Mouse (Mus musculus) CD4-positive naive resting alpha-beta T cell, adult 57 days (primary cell): ENCODE data around the gene Hist1h3h. TPM values are rescaled to one million over a fixed set of nuclear protein-coding genes. Genes with fewer than 3 reads are reported as not detected.

Experiments
- total RNA-seq: library from RNA; stranded (reverse); gene quantifications from one replicate; pipeline ENCODE4 v1.2.4, GENCODE M21; 2023

Hist1h3h gene
- 99.8 TPM for total RNA-seq

DNA sequence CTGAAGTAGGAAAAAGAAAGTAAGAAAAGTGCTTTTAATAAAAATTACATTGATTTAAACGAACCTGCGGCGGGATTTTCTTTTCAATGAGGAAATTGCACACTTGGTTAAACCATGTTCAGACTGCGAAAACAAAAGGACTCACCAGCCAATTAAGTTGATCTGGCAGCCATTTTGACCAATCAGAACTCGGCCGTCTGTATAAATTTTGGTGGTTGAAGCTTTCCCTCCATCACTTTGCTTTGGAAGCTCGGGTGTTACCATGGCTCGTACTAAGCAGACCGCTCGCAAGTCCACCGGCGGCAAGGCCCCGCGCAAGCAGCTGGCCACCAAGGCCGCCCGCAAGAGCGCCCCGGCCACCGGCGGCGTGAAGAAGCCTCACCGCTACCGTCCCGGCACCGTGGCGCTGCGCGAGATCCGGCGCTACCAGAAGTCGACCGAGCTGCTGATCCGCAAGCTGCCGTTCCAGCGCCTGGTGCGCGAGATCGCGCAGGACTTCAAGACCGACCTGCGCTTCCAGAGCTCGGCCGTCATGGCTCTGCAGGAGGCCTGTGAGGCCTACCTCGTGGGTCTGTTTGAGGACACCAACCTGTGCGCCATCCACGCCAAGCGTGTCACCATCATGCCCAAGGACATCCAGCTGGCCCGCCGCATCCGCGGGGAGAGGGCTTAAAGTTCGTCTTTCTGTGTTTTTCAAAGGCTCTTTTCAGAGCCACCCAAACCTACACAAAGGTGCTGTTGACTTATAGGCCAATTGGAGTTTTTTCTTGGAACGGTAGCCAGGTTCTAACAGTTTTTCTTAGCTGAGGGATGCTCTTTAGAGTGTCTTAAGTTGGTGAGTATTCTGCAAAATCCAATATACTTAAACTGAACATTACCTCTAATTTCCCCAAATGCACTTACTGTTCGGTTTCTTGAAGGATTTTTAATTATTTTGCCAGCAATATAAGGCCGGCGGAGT is at the start of gene Hist1h3h:
Hist1h3h (plus strand) TSS at position 263 of the 961 bp plus-strand sequence.

DNA sequence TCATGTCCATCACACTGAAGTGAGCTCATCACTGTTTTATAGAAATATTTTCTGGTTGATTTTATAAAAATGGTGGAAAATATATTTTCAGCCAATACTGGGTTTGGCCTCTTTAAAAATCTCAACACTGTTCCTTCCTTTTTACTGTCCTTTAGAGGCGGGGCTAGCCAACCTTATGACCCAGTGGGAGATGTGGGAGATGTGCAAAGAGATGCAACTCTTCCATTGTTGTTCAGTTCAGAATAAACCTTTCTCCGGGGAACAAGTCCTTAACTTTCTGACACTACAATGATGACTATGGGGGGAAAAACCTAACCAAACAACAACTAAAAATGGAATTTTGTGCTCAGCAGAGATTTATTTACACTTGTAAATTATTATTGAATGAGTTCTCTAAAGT is 40.2 kb upstream of the Hist1h3h start, which contains the start of gene Olfr1360:
Olfr1360 (minus strand) TSS at position 101 of the 400 bp plus-strand sequence.

GRCm38 (mm10) chr13:21697811-21698210 is 19.6 kb upstream of the Hist1h3h start, which contains the start of gene Olfr1359:
TSS of gene Olfr1359 (plus strand) at chr13:21698111.

DNA sequence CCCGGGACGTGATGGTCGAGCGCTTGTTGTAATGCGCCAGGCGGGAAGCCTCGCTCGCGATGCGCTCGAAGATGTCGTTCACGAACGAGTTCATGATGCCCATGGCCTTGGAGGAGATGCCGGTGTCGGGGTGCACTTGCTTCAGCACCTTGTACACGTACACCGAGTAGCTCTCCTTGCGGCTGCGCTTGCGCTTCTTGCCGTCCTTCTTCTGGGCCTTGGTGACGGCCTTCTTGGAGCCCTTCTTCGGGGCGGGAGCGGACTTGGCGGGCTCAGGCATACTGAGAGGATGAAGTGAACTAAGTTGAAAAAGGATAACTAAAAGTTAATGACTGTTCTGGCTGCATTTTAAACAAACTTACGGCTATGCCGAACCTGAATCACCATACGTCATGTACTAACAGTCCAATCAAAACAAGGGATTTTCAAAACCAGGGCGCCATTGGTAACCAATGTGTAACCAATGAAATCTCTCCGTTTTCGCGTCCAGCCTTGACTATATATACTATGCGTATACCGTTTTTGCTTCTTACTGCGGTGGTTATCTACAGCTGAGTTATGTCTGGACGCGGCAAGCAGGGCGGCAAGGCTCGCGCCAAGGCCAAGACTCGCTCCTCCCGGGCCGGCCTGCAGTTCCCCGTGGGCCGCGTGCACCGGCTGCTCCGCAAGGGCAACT is 1.5 kb upstream of the Hist1h3h start, which contains the start of the genes Hist1h2bl and Hist1h2ai:
Hist1h2bl (minus strand) TSS at position 280 of the 676 bp plus-strand sequence.
Hist1h2ai (plus strand) TSS at position 559 of the 676 bp plus-strand sequence.

GRCm38 (mm10) chr13:21721757-21722372 is 4.4 kb downstream of the Hist1h3h start, which contains the start of gene Hist1h2bm:
TSS of gene Hist1h2bm (plus strand) at chr13:21722044.

GRCm38 (mm10) chr13:21734906-21735767 is 17.7 kb downstream of the Hist1h3h start, which contains the start of gene Hist1h4j:
TSS of gene Hist1h4j (plus strand) at chr13:21735064.

DNA sequence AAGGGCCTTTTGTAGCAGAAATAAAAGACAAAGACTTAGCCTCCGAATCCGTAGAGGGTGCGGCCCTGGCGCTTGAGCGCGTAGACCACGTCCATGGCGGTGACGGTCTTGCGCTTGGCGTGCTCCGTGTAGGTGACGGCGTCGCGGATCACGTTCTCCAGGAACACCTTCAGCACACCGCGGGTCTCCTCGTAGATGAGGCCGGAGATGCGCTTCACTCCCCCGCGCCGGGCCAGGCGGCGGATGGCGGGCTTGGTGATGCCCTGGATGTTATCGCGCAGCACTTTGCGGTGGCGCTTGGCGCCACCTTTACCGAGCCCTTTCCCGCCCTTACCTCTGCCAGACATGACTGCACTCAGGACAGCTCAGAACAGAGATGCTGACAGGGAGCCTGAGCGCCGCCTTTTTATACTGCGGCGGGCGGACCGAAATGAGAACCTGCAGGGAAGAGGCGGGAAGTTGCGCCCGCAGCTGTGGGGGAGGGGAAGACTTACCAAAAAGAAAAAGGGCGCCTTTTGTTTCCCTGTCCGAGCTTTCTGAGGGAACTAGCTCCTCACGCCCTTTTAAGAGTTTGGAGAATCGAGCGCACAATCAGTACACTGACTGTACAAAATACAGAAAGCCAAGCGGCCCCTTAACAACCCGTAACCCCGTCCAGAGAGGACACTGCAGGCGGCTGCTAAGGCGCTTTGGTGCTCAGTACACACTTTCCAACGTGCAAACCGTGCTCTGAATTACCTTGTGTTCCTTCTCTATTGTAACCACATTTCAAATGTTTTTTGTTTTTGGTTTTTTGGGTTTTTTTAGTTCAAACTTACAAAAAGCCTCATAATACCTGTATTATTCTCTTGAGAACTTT is 32.9 kb downstream of the Hist1h3h start, which contains the start of gene Hist1h4k:
Hist1h4k (minus strand) TSS at position 347 of the 859 bp plus-strand sequence.

GRCm38 (mm10) chr13:21753524-21754285 is 36.2 kb downstream of the Hist1h3h start, which contains the start of the genes Hist1h2ak and Hist1h2bn:
TSS of gene Hist1h2ak (minus strand) at chr13:21753827.
TSS of gene Hist1h2bn (plus strand) at chr13:21754123.

Other genes starting within 250 kb of the Hist1h3h start
- gene Nkapl, start 249.2 kb upstream of the Hist1h3h start, total RNA-seq, result not detected
- not detected for gene Zkscan4, start 238.8 kb upstream of the Hist1h3h start, total RNA-seq
- not detected for gene Gm10065, start 238.2 kb upstream of the Hist1h3h start, total RNA-seq
- 5.1 TPM for gene AK157302, start 222.4 kb upstream of the Hist1h3h start, total RNA-seq
- gene Gm11273, start 216.2 kb upstream of the Hist1h3h start, total RNA-seq, result 17.7 TPM
- 9.6 TPM for gene Zkscan8, start 186.5 kb upstream of the Hist1h3h start, total RNA-seq
- not detected for gene Olfr1366, start 174.9 kb upstream of the Hist1h3h start, total RNA-seq
- not detected for gene Olfr1535, start 157.8 kb upstream of the Hist1h3h start, total RNA-seq
- not detected for gene Olfr1364, start 135.9 kb upstream of the Hist1h3h start, total RNA-seq
- not detected for gene Olfr1362, start 103.6 kb upstream of the Hist1h3h start, total RNA-seq
- gene Olfr11, start 75.1 kb upstream of the Hist1h3h start, total RNA-seq, result not detected
- not detected for gene Olfr1361, start 54.3 kb upstream of the Hist1h3h start, total RNA-seq
- not detected for gene Olfr1360, start 40.3 kb upstream of the Hist1h3h start, total RNA-seq
- not detected for gene Olfr1359, start 19.5 kb upstream of the Hist1h3h start, total RNA-seq
- gene Hist1h2bl, start 1.5 kb upstream of the Hist1h3h start, total RNA-seq, result 28.4 TPM
- 48.8 TPM for gene Hist1h2ai, start 1.2 kb upstream of the Hist1h3h start, total RNA-seq
- 6.3 TPM for gene Hist1h2bm, start 4.4 kb downstream of the Hist1h3h start, total RNA-seq
- 11.9 TPM for gene Hist1h4j, start 17.4 kb downstream of the Hist1h3h start, total RNA-seq
- 339 TPM for gene Hist1h4k, start 32.8 kb downstream of the Hist1h3h start, total RNA-seq
- 38.7 TPM for gene Hist1h2ak, start 36.2 kb downstream of the Hist1h3h start, total RNA-seq
- 75.5 TPM for gene Hist1h2bn, start 36.5 kb downstream of the Hist1h3h start, total RNA-seq
- gene Hist1h1b, start 63.0 kb downstream of the Hist1h3h start, total RNA-seq, result 9.5 TPM
- 110 TPM for gene Hist1h3i, start 65.7 kb downstream of the Hist1h3h start, total RNA-seq
- 5.2 TPM for gene Hist1h2an, start 69.6 kb downstream of the Hist1h3h start, total RNA-seq
- gene Hist1h2bp, start 69.8 kb downstream of the Hist1h3h start, total RNA-seq, result 22.1 TPM
- 49.3 TPM for gene Hist1h2bq, start 92.5 kb downstream of the Hist1h3h start, total RNA-seq
- 110 TPM for gene Hist1h2ao, start 92.8 kb downstream of the Hist1h3h start, total RNA-seq
- gene Hist1h4m, start 94.1 kb downstream of the Hist1h3h start, total RNA-seq, result 248 TPM
- gene Hist1h4n, start 114.5 kb downstream of the Hist1h3h start, total RNA-seq, result 35.4 TPM
- 30.3 TPM for gene Hist1h2ap, start 115.8 kb downstream of the Hist1h3h start, total RNA-seq
- gene Hist1h2br, start 116.1 kb downstream of the Hist1h3h start, total RNA-seq, result 48.4 TPM
- gene Zfp184, start 227.4 kb downstream of the Hist1h3h start, total RNA-seq, result 0.71 TPM